Mouse (Mus musculus) Muller cell, postnatal 12 days (primary cell): ENCODE data around the gene Slx.
"Not testable (repeated sequence)": the region's sequence is repeated elsewhere in the genome, so short reads cannot be mapped to it uniquely, and the experiment has no call there.

Experiments used
- DNase-seq: peaks from one replicate; pipeline ENCODE4 v3.0.0-alpha.2; 2015; ENCODE audit errors: inconsistent ontology term

The Slx gene

GRCm38 (mm10) chrX:26545465-26545864 lies at the start of gene Slx:
Gene Slx, minus strand, starts transcription at chrX:26545565.
- DNase-seq: not testable (repeated sequence)
